Mouse (Mus musculus): ENCODE results near the gene Efhd1. TPM values are rescaled to one million over a fixed set of nuclear protein-coding genes. Genes with fewer than 3 reads are reported as not detected.

Gene Efhd1
- polyA plus RNA-seq (2015; fragmentation: Nextera tagmentation; extraction: Ambion mirVana): 0.46 and 0.76 TPM in 2 replicates

DNA sequence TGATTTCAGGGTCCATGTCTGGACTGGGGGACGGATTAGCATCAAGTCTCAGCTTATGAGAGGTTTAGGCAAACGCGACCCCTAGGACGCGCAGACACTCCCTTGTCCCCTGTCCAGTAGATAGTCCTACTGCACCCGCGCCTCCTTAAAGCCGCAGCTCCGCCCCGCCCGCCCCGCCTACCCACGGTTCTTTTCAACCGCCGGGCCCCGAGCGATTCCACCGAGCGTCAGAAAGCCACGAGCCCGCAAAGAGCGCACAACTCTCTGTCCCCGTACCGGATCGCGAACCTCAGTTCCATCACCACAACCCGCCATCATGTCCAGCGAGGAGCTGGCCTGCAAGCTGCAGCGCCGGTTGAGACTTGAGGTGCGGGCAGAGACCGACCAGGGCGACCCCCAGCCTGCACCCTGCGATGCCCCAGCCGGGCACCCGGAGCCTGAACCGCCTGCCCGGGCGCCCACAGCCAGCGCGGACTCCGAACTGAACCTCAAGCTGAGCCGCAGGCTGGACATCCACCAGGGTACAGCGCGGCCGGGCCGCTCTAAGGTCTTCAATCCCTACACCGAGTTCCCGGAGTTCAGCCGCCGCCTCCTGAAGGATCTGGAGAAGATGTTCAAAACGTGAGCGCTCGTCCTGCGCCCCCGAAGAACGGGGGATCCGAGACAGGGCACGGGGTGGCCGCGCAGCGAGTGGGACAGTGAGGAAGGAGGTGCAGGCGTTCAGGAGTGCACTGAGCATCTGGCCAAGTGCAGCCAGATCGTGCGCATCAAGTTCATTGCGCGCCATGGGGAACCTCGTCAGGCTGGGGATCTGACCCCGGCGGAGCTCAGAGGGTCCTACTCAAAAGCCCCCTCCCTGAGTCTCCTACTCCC is at the start of gene Efhd1:
Gene Efhd1, plus strand, starts transcription at position 230 of the 873 bp plus-strand sequence.
- H3K36me3 ChIP-seq (ENCODE audit: control insufficient read depth, insufficient read depth): no peaks in the 10 kb centered on the region
- H3K9ac ChIP-seq (ENCODE audit: low read length): peak within 1 kb of the TSS; percentile 27; the same call in 1 of the 2 replicates
- peaks cover 63% of the 10 kb centered on the region for H3K27me3 ChIP-seq (ENCODE audit: control insufficient read depth, insufficient read depth, low read length)
- H3K27ac ChIP-seq (ENCODE audit: low read length): no peak within 1 kb of the TSS
- peak within 1 kb of the TSS; percentile 53 for H3K4me3 ChIP-seq (ENCODE audit: low read length)
- no peak for ATAC-seq (replicated peaks; ENCODE audit: extremely low read depth, insufficient read depth, low FRiP score)
- no peaks in the 10 kb centered on the region for H3K9me3 ChIP-seq (replicated peaks; ENCODE audit: control insufficient read depth, low read length)
- peak within 1 kb of the TSS; percentile 78 for H3K4me2 ChIP-seq (ENCODE audit: low read depth, low read length)
- WGBS: under 1% methylated on average over 70 of the region's 70 CpGs
- peaks cover 11% of the 10 kb centered on the region for H3K4me1 ChIP-seq (ENCODE audit: control insufficient read depth, insufficient read depth, low read length)

DNA sequence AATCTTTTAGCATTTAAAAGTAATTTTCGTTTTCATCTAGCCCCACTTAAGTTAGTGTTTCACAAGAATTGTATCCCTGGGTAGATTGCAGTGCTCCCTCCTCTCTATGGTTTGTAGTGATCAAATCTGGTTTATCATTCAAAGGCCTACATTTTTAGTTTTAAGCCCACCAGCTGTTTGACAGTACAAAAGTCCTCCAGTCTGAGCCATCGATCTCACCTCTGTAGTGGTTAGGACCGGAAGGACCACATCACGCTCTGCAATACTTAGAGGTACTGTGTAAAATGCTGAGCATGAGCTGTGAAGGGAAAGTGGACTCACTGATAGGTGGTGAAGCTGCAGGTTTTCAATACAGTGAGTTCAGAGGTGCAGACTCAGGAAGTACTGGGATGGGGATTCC is 49.4 kb upstream of the Efhd1 start:
- ATAC-seq (replicated peaks; ENCODE audit: extremely low read depth, insufficient read depth, low FRiP score): no peak
- Histone ChIP-seq H3K27me3 (ENCODE audit: control insufficient read depth, insufficient read depth, low read length) (no peaks in the 10 kb centered on the region), H3K27ac (ENCODE audit: low read length) (peak overlapping the region; percentile 99; the same call in 1 of the 2 replicates), H3K4me3 (ENCODE audit: low read length) (peak overlapping the region; percentile 82), H3K4me2 (ENCODE audit: low read depth, low read length) (peak overlapping the region; percentile 92), H3K9ac (ENCODE audit: low read length) (peak overlapping the region; percentile 95), H3K36me3 (ENCODE audit: control insufficient read depth, insufficient read depth) (peaks cover 5% of the 10 kb centered on the region), H3K4me1 (ENCODE audit: control insufficient read depth, insufficient read depth, low read length) (peaks cover 24% of the 10 kb centered on the region), H3K9me3 (replicated peaks; ENCODE audit: control insufficient read depth, low read length) (no peaks in the 10 kb centered on the region)
- WGBS: 6% methylated on average over 4 of the region's 4 CpGs

DNA sequence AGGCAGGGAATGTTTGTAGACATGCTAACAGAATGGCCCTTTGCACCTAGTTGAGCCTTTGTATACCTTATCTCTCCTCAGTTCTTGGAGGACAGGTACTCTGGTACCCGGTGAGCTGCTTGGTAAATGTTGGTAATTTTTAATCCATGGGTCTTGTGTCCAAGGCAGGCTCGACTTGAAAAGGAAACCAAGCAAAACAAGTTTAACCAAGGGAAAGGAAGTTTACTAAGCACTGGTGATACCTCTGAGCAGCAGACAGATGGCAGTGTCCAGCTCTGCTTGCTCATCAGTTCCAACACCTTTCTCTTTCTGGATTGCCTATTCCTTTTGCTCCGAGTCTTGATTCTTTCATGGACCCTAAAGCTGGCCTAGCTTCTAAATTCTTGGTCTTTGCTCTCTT is 46.2 kb upstream of the Efhd1 start:
- no peak for ATAC-seq (replicated peaks; ENCODE audit: extremely low read depth, insufficient read depth, low FRiP score)
- no peak overlapping the region for H3K27ac ChIP-seq (ENCODE audit: low read length)
- H3K9ac ChIP-seq (ENCODE audit: low read length): no peak overlapping the region
- no peaks in the 10 kb centered on the region for H3K9me3 ChIP-seq (replicated peaks; ENCODE audit: control insufficient read depth, low read length)
- H3K4me1 ChIP-seq (ENCODE audit: control insufficient read depth, insufficient read depth, low read length): peaks cover 23% of the 10 kb centered on the region
- H3K27me3 ChIP-seq (ENCODE audit: control insufficient read depth, insufficient read depth, low read length): no peaks in the 10 kb centered on the region
- 60% methylated on average over 3 of the region's 3 CpGs for WGBS
- peaks cover 34% of the 10 kb centered on the region for H3K36me3 ChIP-seq (ENCODE audit: control insufficient read depth, insufficient read depth)
- H3K4me2 ChIP-seq (ENCODE audit: low read depth, low read length): no peak overlapping the region
- no peak overlapping the region for H3K4me3 ChIP-seq (ENCODE audit: low read length)

DNA sequence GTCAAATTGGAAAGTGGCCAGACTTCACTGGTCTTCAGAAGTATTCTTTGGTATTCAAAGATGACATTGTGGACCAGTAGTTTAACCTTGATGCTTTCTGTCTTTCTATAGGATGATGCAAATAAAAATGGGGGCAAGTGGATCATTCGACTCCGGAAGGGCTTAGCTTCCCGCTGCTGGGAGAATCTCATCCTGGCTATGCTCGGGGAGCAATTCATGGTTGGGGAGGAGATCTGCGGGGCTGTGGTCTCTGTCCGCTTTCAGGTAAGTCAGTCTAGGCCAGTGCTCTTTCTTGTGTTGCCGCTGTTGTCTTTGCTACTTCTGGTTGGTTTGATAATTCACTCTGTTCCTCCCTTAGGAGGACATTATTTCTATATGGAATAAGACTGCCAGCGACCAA is 38.4 kb upstream of the Efhd1 start:
- no peak for ATAC-seq (replicated peaks; ENCODE audit: extremely low read depth, insufficient read depth, low FRiP score)
- H3K4me1 ChIP-seq (ENCODE audit: control insufficient read depth, insufficient read depth, low read length): no peaks in the 10 kb centered on the region
- peaks cover 79% of the 10 kb centered on the region for H3K36me3 ChIP-seq (ENCODE audit: control insufficient read depth, insufficient read depth)
- WGBS: 94% methylated on average over 8 of the region's 8 CpGs
- H3K9me3 ChIP-seq (replicated peaks; ENCODE audit: control insufficient read depth, low read length): no peaks in the 10 kb centered on the region
- no peak overlapping the region for H3K27ac ChIP-seq (ENCODE audit: low read length)
- no peak overlapping the region for H3K4me2 ChIP-seq (ENCODE audit: low read depth, low read length)
- H3K9ac ChIP-seq (ENCODE audit: low read length): no peak overlapping the region
- H3K27me3 ChIP-seq (ENCODE audit: control insufficient read depth, insufficient read depth, low read length): no peaks in the 10 kb centered on the region
- no peak overlapping the region for H3K4me3 ChIP-seq (ENCODE audit: low read length)

DNA sequence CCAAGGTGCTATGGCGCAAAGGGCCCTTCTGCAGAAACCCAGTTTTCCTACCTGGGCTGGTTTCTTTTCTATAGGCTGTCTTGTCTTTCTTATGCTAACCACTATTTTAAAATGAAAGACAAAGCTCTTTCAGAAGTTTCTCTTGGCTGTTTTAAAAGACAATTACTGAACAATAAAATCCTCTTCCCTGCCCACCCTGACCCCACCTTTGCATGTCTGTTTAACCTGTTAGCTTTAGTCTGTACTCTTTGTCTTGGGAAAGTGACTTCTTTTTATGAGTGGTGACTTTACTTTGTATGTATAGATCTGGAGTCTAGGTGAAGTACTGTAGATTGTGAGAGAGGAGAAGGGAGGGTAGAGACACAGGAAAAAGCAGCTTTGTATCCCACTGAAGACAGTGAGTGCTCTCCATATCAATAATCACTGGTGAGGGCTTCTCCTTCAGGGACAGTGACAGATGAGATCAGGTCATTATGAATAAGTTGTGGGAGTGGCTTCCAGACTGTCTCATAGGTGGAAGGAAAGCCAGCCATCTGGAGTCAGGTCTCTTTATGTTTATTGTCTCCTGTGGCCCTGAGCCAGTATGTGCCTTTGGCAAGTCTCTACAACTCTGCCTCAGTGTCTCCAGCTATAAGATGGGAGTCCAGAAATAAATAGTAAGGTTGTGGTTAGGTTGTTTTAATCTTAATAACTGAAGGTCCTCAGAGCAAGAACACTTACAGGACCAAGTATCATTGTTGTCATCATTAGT is 37.6 kb upstream of the Efhd1 start:
- Histone ChIP-seq H3K9ac (ENCODE audit: low read length) (no peak overlapping the region), H3K4me2 (ENCODE audit: low read depth, low read length) (no peak overlapping the region), H3K27me3 (ENCODE audit: control insufficient read depth, insufficient read depth, low read length) (no peaks in the 10 kb centered on the region), H3K4me1 (ENCODE audit: control insufficient read depth, insufficient read depth, low read length) (no peaks in the 10 kb centered on the region), H3K4me3 (ENCODE audit: low read length) (no peak overlapping the region), H3K27ac (ENCODE audit: low read length) (no peak overlapping the region), H3K36me3 (ENCODE audit: control insufficient read depth, insufficient read depth) (peaks cover 71% of the 10 kb centered on the region), H3K9me3 (replicated peaks; ENCODE audit: control insufficient read depth, low read length) (no peaks in the 10 kb centered on the region)
- 95% methylated on average over 1 of the region's 1 CpGs for WGBS
- no peak for ATAC-seq (replicated peaks; ENCODE audit: extremely low read depth, insufficient read depth, low FRiP score)

DNA sequence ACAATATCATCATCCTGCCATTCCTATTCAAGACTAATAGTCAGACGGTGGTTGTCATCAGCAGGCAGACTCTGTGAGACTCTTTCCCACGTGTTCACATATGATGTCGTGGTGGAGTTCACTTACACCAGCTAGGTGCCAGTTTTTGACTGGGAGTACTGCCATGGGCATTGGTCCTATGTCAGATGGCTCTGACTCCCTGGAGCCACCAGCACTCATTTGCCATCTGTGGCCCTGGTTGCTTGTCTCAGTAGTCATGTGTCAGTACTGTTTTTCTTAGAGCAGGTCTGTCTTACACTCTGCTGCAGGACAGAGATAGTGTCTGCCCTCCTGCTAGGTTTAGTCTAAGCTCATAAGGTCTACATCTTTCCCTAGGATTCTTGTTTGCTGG is 37.0 kb upstream of the Efhd1 start:
- Histone ChIP-seq H3K9ac (ENCODE audit: low read length) (no peak overlapping the region), H3K36me3 (ENCODE audit: control insufficient read depth, insufficient read depth) (peaks cover 71% of the 10 kb centered on the region), H3K9me3 (replicated peaks; ENCODE audit: control insufficient read depth, low read length) (no peaks in the 10 kb centered on the region), H3K4me3 (ENCODE audit: low read length) (no peak overlapping the region), H3K4me2 (ENCODE audit: low read depth, low read length) (no peak overlapping the region), H3K4me1 (ENCODE audit: control insufficient read depth, insufficient read depth, low read length) (no peaks in the 10 kb centered on the region), H3K27ac (ENCODE audit: low read length) (no peak overlapping the region), H3K27me3 (ENCODE audit: control insufficient read depth, insufficient read depth, low read length) (no peaks in the 10 kb centered on the region)
- ATAC-seq (replicated peaks; ENCODE audit: extremely low read depth, insufficient read depth, low FRiP score): no peak
- WGBS: 84% methylated on average over 3 of the region's 3 CpGs

DNA sequence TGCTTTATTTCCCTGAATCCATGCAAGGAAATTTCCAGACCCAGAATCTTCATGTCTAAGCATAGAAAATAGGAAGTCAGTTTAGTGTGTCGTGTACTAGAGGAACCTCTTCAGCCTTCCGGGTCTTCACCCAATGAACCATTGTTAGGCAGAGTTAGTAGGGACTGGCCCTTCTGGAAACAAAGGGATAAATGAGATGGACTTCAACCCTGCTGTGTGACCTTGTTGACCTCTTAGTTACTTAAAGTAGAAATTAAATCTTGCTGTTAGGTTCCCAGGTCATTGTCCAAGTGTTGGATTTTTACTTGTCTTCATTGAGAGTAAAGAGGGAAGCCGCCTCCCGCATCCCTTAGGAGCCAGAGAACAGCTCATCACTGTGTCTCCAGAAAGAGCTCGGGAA is 33.6 kb upstream of the Efhd1 start:
- H3K4me3 ChIP-seq (ENCODE audit: low read length): no peak overlapping the region
- no peak overlapping the region for H3K9ac ChIP-seq (ENCODE audit: low read length)
- H3K27ac ChIP-seq (ENCODE audit: low read length): no peak overlapping the region
- peaks cover 57% of the 10 kb centered on the region for H3K36me3 ChIP-seq (ENCODE audit: control insufficient read depth, insufficient read depth)
- no peak overlapping the region for H3K4me2 ChIP-seq (ENCODE audit: low read depth, low read length)
- 87% methylated on average over 5 of the region's 5 CpGs for WGBS
- H3K4me1 ChIP-seq (ENCODE audit: control insufficient read depth, insufficient read depth, low read length): no peaks in the 10 kb centered on the region
- ATAC-seq (replicated peaks; ENCODE audit: extremely low read depth, insufficient read depth, low FRiP score): no peak
- H3K9me3 ChIP-seq (replicated peaks; ENCODE audit: control insufficient read depth, low read length): no peaks in the 10 kb centered on the region
- H3K27me3 ChIP-seq (ENCODE audit: control insufficient read depth, insufficient read depth, low read length): no peaks in the 10 kb centered on the region

DNA sequence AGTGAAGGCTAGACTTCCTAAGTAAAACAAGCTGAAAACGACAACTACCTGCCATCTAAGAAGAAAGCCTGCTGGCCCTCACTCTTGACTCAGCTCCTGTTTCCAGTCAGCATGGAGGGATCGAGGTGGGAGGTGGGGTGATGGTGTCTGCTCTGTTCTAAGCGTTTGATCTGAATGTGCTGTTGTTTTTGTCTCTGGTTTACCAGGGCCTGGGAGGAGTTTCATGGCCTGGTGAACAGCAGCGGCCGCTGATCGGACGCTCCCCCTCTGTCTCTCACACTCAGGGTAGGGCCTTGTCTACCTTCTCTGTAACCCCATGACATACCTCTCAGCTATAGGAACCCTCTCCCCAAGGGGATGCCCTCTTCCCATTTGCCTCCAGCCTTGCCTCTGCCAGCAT is 32.0 kb upstream of the Efhd1 start:
- 80% methylated on average over 7 of the region's 7 CpGs for WGBS
- Histone ChIP-seq H3K4me2 (ENCODE audit: low read depth, low read length) (no peak overlapping the region), H3K9me3 (replicated peaks; ENCODE audit: control insufficient read depth, low read length) (no peaks in the 10 kb centered on the region), H3K9ac (ENCODE audit: low read length) (no peak overlapping the region), H3K27me3 (ENCODE audit: control insufficient read depth, insufficient read depth, low read length) (no peaks in the 10 kb centered on the region), H3K27ac (ENCODE audit: low read length) (no peak overlapping the region), H3K4me1 (ENCODE audit: control insufficient read depth, insufficient read depth, low read length) (no peaks in the 10 kb centered on the region), H3K36me3 (ENCODE audit: control insufficient read depth, insufficient read depth) (peaks cover 46% of the 10 kb centered on the region), H3K4me3 (ENCODE audit: low read length) (no peak overlapping the region)
- no peak for ATAC-seq (replicated peaks; ENCODE audit: extremely low read depth, insufficient read depth, low FRiP score)

DNA sequence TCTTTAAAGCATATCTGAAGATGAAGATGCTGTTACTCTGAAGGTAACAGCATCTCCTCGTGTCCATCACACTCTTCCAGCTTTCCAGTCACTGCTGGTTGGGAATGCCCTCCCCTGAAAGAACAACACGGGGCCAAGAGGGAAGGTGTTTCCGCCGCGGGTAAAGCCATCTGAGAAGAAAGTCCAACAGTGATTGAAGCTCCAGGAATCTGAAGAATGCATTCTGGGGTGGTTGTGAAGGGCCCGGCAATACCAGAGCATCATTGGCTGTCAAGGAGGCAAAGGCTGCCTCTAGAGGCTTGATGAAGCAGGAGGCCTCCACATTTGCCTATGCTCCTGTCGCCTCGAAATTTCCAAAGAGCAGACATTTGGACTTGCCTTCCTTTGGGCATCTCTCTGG is 25.1 kb upstream of the Efhd1 start:
- no peak overlapping the region for H3K4me3 ChIP-seq (ENCODE audit: low read length)
- ATAC-seq (replicated peaks; ENCODE audit: extremely low read depth, insufficient read depth, low FRiP score): no peak
- H3K27ac ChIP-seq (ENCODE audit: low read length): no peak overlapping the region
- H3K4me1 ChIP-seq (ENCODE audit: control insufficient read depth, insufficient read depth, low read length): no peaks in the 10 kb centered on the region
- H3K9ac ChIP-seq (ENCODE audit: low read length): no peak overlapping the region
- peaks cover 13% of the 10 kb centered on the region; the same call in 1 of the 2 replicates for H3K36me3 ChIP-seq (ENCODE audit: control insufficient read depth, insufficient read depth)
- 39% methylated on average over 8 of the region's 8 CpGs for WGBS
- H3K27me3 ChIP-seq (ENCODE audit: control insufficient read depth, insufficient read depth, low read length): no peaks in the 10 kb centered on the region
- H3K9me3 ChIP-seq (replicated peaks; ENCODE audit: control insufficient read depth, low read length): no peaks in the 10 kb centered on the region
- H3K4me2 ChIP-seq (ENCODE audit: low read depth, low read length): no peak overlapping the region
